Mouse (Mus musculus): Measurements from ENCODE around the gene Sp8. TPM values are rescaled to one million over a fixed set of nuclear protein-coding genes. Genes with fewer than 3 reads are reported as not detected.
A peak's percentile ranks its signal among the peaks of the same experiment; 100 is the strongest.

The Sp8 gene
- polyA plus RNA-seq, 1 experiment from 2014 or later = not detected

DNA sequence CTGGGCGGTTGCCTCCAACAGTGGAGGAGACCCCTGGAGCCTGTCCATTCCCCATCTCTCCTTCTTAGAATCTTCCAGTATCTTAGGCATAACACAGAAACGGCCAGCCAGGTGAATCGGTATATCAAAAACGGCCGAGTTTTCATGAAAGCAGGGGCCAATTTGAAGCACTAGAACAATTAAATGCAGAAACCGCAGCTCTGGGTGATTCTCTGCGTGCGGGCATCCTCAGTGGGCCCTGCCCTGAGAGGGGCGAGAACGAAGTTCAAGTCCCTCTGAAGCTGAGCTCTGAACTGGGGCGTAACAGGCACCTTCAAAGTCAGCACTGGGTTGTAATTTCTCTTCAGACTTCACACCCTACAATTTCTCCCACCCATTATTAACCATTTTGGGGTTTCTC, 8.8 kb upstream of the Sp8 start:
- H3K9me3 ChIP-seq (ENCODE audit: low read length) = no peaks in the 10 kb centered on the region
- H3K4me3 ChIP-seq (ENCODE audit: low read depth, low read length) = peak overlapping the region; percentile 47; the same call in 1 of the 2 replicates
- H3K36me3 ChIP-seq (replicated peaks; ENCODE audit: insufficient read depth, low read length) = no peaks in the 10 kb centered on the region
- H3K4me1 ChIP-seq (ENCODE audit: insufficient read depth) = 0 out of 2 replicates have a peak, but pooled peaks cover 2% of the 10 kb centered on the region
- no peak overlapping the region for H3K27ac ChIP-seq (ENCODE audit: low read depth)
- peaks cover 66% of the 10 kb centered on the region for H3K27me3 ChIP-seq (ENCODE audit: insufficient read depth, low read length)
- DNase-seq (no peak), ATAC-seq (no peak)
- TF ChIP-seq CTCF (IDR thresholded peaks at IDR 0.05; ENCODE audit: low read depth) (no peak), EP300 (IDR thresholded peaks at IDR 0.05; ENCODE audit: low read depth) (no peak)
- 3% methylated on average over 11 of the region's 11 CpGs for WGBS (ENCODE audit: insufficient replicate concordance)
- no peak overlapping the region for H3K9ac ChIP-seq (replicated peaks)
- no peak overlapping the region for H3K4me2 ChIP-seq (ENCODE audit: low read depth, low read length)

GRCm38 (mm10) chr12:118838260-118838659, 7.9 kb upstream of the Sp8 start:
- H3K27ac ChIP-seq (ENCODE audit: low read depth) = no peak overlapping the region
- H3K4me3 ChIP-seq (ENCODE audit: low read depth, low read length) = no peak overlapping the region
- H3K27me3 ChIP-seq (ENCODE audit: insufficient read depth, low read length) = peaks cover 75% of the 10 kb centered on the region
- WGBS (ENCODE audit: insufficient replicate concordance) = 6% methylated on average over 2 of the region's 2 CpGs
- DNase-seq = no peak
- ATAC-seq = no peak
- no peaks in the 10 kb centered on the region for H3K36me3 ChIP-seq (replicated peaks; ENCODE audit: insufficient read depth, low read length)
- no peak overlapping the region for H3K9ac ChIP-seq (replicated peaks)
- TF ChIP-seq CTCF (IDR thresholded peaks at IDR 0.05; ENCODE audit: low read depth) (no peak), EP300 (IDR thresholded peaks at IDR 0.05; ENCODE audit: low read depth) (no peak)
- H3K4me2 ChIP-seq (ENCODE audit: low read depth, low read length) = no peak overlapping the region
- H3K4me1 ChIP-seq (ENCODE audit: insufficient read depth) = 0 out of 2 replicates have a peak, but pooled peaks cover 2% of the 10 kb centered on the region
- no peaks in the 10 kb centered on the region for H3K9me3 ChIP-seq (ENCODE audit: low read length)

DNA sequence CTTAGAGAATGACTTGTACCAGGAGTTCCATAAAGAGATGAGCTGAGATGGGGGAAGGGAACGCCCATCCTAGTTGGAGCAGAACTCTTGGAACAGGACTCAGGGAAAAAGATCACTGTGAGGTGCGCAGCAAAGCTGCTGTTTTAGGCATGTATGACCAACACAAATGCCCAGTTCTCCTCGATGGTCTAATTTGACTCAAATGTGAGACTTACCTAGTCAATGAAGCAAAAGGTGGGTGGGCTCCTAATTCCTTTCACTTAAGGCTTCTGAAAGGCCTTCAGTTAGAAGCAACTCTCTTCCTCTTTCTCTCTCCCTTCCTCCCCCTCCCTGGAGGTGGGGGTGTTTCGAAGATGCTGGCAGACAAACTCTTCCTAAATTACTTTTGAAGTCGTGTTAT, 6.7 kb upstream of the Sp8 start:
- TF ChIP-seq CTCF (IDR thresholded peaks at IDR 0.05; ENCODE audit: low read depth) (no peak), EP300 (IDR thresholded peaks at IDR 0.05; ENCODE audit: low read depth) (no peak)
- H3K4me3 ChIP-seq (ENCODE audit: low read depth, low read length) = no peak overlapping the region
- ATAC-seq (no peak), DNase-seq (no peak)
- H3K27ac ChIP-seq (ENCODE audit: low read depth) = no peak overlapping the region
- H3K4me1 ChIP-seq (ENCODE audit: insufficient read depth) = 0 out of 2 replicates have a peak, but pooled peaks cover 2% of the 10 kb centered on the region
- H3K9me3 ChIP-seq (ENCODE audit: low read length) = no peaks in the 10 kb centered on the region
- peaks cover 86% of the 10 kb centered on the region for H3K27me3 ChIP-seq (ENCODE audit: insufficient read depth, low read length)
- H3K9ac ChIP-seq (replicated peaks) = no peak overlapping the region
- H3K4me2 ChIP-seq (ENCODE audit: low read depth, low read length) = no peak overlapping the region
- WGBS (ENCODE audit: insufficient replicate concordance) = 9% methylated on average over 5 of the region's 5 CpGs
- H3K36me3 ChIP-seq (replicated peaks; ENCODE audit: insufficient read depth, low read length) = no peaks in the 10 kb centered on the region

GRCm38 (mm10) chr12:118840301-118840700, 5.8 kb upstream of the Sp8 start:
- Histone ChIP-seq H3K4me1 (ENCODE audit: insufficient read depth) (0 out of 2 replicates have a peak, but pooled peaks cover 2% of the 10 kb centered on the region), H3K36me3 (replicated peaks; ENCODE audit: insufficient read depth, low read length) (no peaks in the 10 kb centered on the region), H3K27ac (ENCODE audit: low read depth) (no peak overlapping the region), H3K27me3 (ENCODE audit: insufficient read depth, low read length) (peaks cover 95% of the 10 kb centered on the region), H3K9ac (replicated peaks) (no peak overlapping the region), H3K9me3 (ENCODE audit: low read length) (no peaks in the 10 kb centered on the region), H3K4me2 (ENCODE audit: low read depth, low read length) (no peak overlapping the region), H3K4me3 (ENCODE audit: low read depth, low read length) (no peak overlapping the region)
- TF ChIP-seq CTCF (IDR thresholded peaks at IDR 0.05; ENCODE audit: low read depth) (no peak), EP300 (IDR thresholded peaks at IDR 0.05; ENCODE audit: low read depth) (no peak)
- DNase-seq (no peak), ATAC-seq (no peak)
- 3% methylated on average over 15 of the region's 15 CpGs for WGBS (ENCODE audit: insufficient replicate concordance)

DNA sequence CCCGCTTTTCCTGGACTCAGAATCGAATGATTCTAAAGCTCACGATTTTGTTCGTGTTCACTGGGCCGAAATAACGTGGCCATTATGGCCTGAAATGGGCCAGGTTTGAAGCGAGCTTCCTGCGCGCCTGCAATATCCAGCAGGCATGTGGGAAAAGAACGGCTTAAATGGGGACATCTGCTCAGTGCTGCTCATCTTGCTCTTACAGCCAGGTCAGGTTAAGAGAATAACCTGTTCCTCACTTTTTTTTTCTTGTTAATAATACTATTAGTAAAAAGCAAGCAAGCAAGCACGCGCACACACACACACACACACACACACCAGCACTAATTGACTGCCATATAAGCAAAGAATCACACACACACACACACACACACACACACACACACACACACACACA, 5.3 kb upstream of the Sp8 start:
- Histone ChIP-seq H3K4me2 (ENCODE audit: low read depth, low read length) (no peak overlapping the region), H3K9me3 (ENCODE audit: low read length) (no peaks in the 10 kb centered on the region), H3K27ac (ENCODE audit: low read depth) (no peak overlapping the region), H3K27me3 (ENCODE audit: insufficient read depth, low read length) (peaks cover 97% of the 10 kb centered on the region), H3K4me3 (ENCODE audit: low read depth, low read length) (no peak overlapping the region), H3K4me1 (ENCODE audit: insufficient read depth) (0 out of 2 replicates have a peak, but pooled peaks cover 2% of the 10 kb centered on the region), H3K36me3 (replicated peaks; ENCODE audit: insufficient read depth, low read length) (no peaks in the 10 kb centered on the region), H3K9ac (replicated peaks) (no peak overlapping the region)
- DNase-seq (no peak), ATAC-seq (no peak)
- TF ChIP-seq CTCF (IDR thresholded peaks at IDR 0.05; ENCODE audit: low read depth) = no peak
- 8% methylated on average over 12 of the region's 12 CpGs for WGBS (ENCODE audit: insufficient replicate concordance)

DNA sequence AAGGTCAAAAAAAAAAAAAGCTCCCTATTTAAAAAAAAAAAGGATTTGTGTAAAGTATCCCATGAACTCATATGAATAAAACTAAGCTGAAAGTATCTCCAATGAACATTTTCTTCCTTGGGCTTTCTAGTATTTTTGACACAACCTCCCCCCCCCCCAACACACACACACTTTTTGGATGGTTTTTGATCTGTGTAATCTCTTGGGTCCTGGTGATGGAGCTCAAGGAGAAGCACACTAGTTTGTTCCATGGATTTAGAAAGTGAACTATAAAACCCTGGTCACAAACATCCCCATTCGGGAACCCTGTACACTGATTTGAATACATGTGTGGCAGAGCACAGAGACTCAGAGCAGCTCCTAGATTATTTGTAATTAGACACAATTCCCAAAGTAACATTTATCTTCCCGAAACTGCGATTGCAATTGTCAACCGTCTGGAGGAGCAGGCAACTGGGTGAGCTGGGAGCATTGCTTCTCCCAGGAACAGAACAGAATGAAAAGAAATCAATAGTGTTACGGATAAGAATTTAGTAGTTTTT, 4.7 kb upstream of the Sp8 start:
- TF ChIP-seq EP300 (IDR thresholded peaks at IDR 0.05; ENCODE audit: low read depth) = no peak
- no peak for TF ChIP-seq CTCF (IDR thresholded peaks at IDR 0.05; ENCODE audit: low read depth)
- Histone ChIP-seq H3K4me1 (ENCODE audit: insufficient read depth) (0 out of 2 replicates have a peak, but pooled peaks cover 2% of the 10 kb centered on the region), H3K4me2 (ENCODE audit: low read depth, low read length) (no peak overlapping the region), H3K9ac (replicated peaks) (no peak overlapping the region), H3K36me3 (replicated peaks; ENCODE audit: insufficient read depth, low read length) (no peaks in the 10 kb centered on the region), H3K27me3 (ENCODE audit: insufficient read depth, low read length) (peaks cover 97% of the 10 kb centered on the region), H3K9me3 (ENCODE audit: low read length) (no peaks in the 10 kb centered on the region), H3K27ac (ENCODE audit: low read depth) (no peak overlapping the region), H3K4me3 (ENCODE audit: low read depth, low read length) (no peak overlapping the region)
- WGBS (ENCODE audit: insufficient replicate concordance) = 9% methylated on average over 5 of the region's 5 CpGs
- ATAC-seq (no peak), DNase-seq (no peak)
